Mouse (Mus musculus) CD4-positive naive resting alpha-beta T cell, adult 57 days (primary cell): Measurements from ENCODE around the gene Gm20767. TPM values are rescaled to one million over a fixed set of nuclear protein-coding genes. Genes with fewer than 3 reads are reported as not detected.

Experiments
- total RNA-seq: library from RNA; stranded (reverse); gene quantifications from one replicate; pipeline ENCODE4 v1.2.4, GENCODE M21; 2023

Gm20767 gene
- total RNA-seq: not detected

DNA sequence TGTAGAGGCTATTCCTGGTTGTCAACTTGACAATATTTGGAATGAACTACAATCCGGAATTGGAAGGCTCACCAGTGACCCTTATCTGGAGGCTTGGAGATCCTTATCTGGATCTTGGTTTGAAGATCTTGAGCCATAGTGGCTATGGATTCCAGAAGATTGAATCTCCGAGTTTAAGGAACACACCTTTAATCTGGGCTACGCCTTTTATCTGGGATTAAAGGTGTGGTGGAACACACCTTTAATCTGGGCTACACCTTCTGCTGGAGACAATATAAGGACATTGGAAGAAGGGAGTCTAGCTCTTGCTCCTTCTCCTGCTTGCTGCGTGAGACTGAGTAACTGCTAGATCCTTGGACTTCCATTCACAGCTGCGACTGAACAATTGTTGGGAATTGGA, at the start of gene Gm20767:
Gm20767 (plus strand) TSS at position 301 of the 400 bp plus-strand sequence.

DNA sequence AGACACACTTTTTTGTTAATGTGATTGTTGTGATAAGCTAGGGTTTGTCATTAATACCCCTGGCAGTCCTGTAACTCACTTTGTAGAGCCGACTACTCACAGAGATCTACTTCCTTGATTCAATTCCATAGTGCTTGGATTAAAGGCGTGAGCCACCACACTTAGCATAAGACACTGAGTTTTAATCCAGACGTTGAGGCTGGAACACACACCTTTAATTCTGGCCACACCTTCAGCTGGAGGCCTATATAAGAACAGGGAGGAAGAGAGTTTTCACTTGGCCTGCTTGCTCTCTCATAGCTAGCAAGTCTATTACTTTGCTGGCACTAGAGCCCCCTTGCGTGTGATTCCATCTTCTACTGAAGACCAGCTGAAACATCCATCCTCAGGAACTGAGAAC, 32.1 kb downstream of the Gm20767 start, which contains the start of gene Gm21818:
Gm21818 (plus strand) TSS at position 301 of the 400 bp plus-strand sequence.

Other genes with a start within 250 kb of the Gm20767 start
- gene Tcstv1, start 245.5 kb upstream of the Gm20767 start, total RNA-seq: not detected
- gene Gm21761, start 211.0 kb upstream of the Gm20767 start, total RNA-seq: not detected
- gene B020031M17Rik, start 189.4 kb upstream of the Gm20767 start, total RNA-seq: not detected
- not detected for gene Gm36079, start 113.2 kb upstream of the Gm20767 start, total RNA-seq
- not detected for gene Gm21188, start 88.1 kb upstream of the Gm20767 start, total RNA-seq
- not detected for gene Gm21818, start 32.2 kb downstream of the Gm20767 start, total RNA-seq
- gene Gm21762, start 75.7 kb downstream of the Gm20767 start, total RNA-seq: not detected
- gene Gm21731, start 98.9 kb downstream of the Gm20767 start, total RNA-seq: not detected
- gene AF067061, start 122.9 kb downstream of the Gm20767 start, total RNA-seq: not detected
- gene BC147527, start 160.1 kb downstream of the Gm20767 start, total RNA-seq: 7.1 TPM
- gene Tcstv3, start 176.6 kb downstream of the Gm20767 start, total RNA-seq: not detected